Mouse (Mus musculus) bone marrow, adult 2 months (tissue): ENCODE measurements around the gene Jph2. TPM values are rescaled to one million over a fixed set of nuclear protein-coding genes. Genes with fewer than 3 reads are reported as not detected.

Experiments used
- H3K27ac ChIP-seq: fragments of 200-500 bp; 2 replicates; pipeline ENCODE4 v1.5.1; 2012; ENCODE audit warnings: low read depth, mild to moderate bottlenecking, control low read depth, inconsistent platforms, low read length; ENCODE audit not compliant: control insufficient read depth, poor library complexity, insufficient read depth
- H3K4me1 ChIP-seq: fragments of 200-500 bp; 2 replicates; pipeline ENCODE4 v1.6.1; 2011; ENCODE audit warnings: low read length; ENCODE audit not compliant: control insufficient read depth, insufficient read depth
- H3K4me3 ChIP-seq: fragments of 200-500 bp; replicated peaks from 2 replicates; pipeline ENCODE3; 2011; ENCODE audit warnings: mild to moderate bottlenecking, low read depth, low read length, control low read depth; ENCODE audit not compliant: control insufficient read depth
- CTCF ChIP-seq: fragments of 200-500 bp; IDR thresholded peaks from 2 replicates; pipeline ENCODE4 v1.5.1; 2011; ENCODE audit warnings: low read length, control low read depth; ENCODE audit not compliant: control insufficient read depth, insufficient read depth
- POLR2A ChIP-seq: fragments of 200-500 bp; IDR thresholded peaks from 2 replicates; pipeline ENCODE4 v1.6.1; 2011; ENCODE audit warnings: low read depth, mild to moderate bottlenecking, control low read depth, low read length, borderline replicate concordance; ENCODE audit not compliant: control insufficient read depth
- WGBS: fragments of 180-500 bp; shearing (Covaris S2); methylation state at CpG from one replicate; pipeline ENCODE4 v1.1.7; 2018; 5-methylcytosine and 5-hydroxymethylcytosine counted together
- polyA plus RNA-seq: library from polyadenylated mRNA; stranded (reverse); fragments of >200 nt; gene quantifications from 2 replicates; pipeline ENCODE4 v1.2.4, GENCODE M21; 2011; ENCODE audit warnings: low replicate concordance; ENCODE audit not compliant: missing spikeins, insufficient read depth, insufficient read length

The Jph2 gene
- polyA plus RNA-seq, 1 experiment, result not detected

DNA sequence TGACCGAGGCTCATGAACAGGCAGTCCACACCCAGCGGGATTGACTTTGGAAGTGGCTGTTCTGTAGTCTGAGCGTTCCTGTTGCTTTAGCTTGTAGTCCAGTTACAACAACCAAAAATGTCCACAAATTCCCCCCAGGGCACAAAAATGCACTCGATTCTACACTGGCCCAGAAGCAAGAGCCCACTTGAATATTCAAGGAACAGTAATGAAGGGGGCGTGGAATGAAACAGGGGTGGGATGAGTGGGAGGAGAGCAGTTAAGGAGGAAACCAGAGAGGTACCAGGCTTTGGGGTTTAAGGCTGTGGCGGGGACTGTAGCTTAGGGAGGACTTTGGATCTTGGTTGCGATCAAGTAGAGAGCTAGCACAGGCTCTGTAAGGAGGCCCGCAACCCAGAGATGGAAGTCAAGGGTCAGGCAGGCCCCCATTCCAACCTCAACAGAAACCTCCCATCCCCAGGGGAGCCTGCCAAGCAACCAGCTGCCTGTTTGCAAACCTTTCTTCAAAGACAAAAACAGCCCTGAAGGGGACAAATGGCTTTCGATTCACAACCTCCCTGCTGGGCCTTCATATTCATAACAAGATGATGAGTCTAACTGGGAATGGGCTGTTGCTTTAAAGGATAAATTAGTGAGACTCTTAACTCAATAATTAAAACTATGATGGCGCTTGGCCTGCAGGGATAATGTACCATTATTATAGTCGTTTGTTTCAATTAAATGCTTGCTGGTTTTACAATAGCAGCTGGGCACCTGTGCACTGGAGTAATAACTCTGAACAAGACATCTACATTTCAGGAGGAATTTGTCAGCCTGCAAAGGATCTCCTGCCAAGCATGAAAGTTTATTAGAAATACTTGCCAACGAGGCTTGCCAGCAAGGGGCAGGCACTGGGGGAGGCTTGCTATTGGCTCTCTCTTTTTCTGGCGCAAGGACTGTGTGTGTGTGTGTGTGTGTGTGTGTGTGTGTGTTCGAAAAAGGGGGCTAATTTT lies 97.4 kb downstream of the Jph2 start:
- Histone ChIP-seq H3K4me1 (no peaks in the 10 kb centered on the region), H3K27ac (no peak overlapping the region), H3K4me3 (no peak overlapping the region)
- TF ChIP-seq POLR2A (no peak), CTCF (no peak)
- 67% methylated on average over 14 of the region's 14 CpGs for WGBS

GRCm38 (mm10) chr2:163296999-163297630 lies 100.7 kb downstream of the Jph2 start:
- TF ChIP-seq POLR2A (no peak), CTCF (no peak)
- Histone ChIP-seq H3K27ac (no peak overlapping the region), H3K4me3 (no peak overlapping the region), H3K4me1 (no peaks in the 10 kb centered on the region)
- WGBS, result 63% methylated on average over 11 of the region's 11 CpGs

GRCm38 (mm10) chr2:163288881-163289379 lies 108.9 kb downstream of the Jph2 start:
- WGBS, result 15% methylated on average over 21 of the region's 21 CpGs
- no peak for TF ChIP-seq POLR2A
- no peak for TF ChIP-seq CTCF

More at GRCm38 (mm10) chr2:163288881-163289379, 108.9 kb downstream of the Jph2 start:
- no peak overlapping the region for H3K4me3 ChIP-seq
- H3K4me1 ChIP-seq, result no peaks in the 10 kb centered on the region
- H3K27ac ChIP-seq, result no peak overlapping the region

Other genes with a start within 250 kb of the Jph2 start
- 0.67 and 1.2 TPM in 2 replicates for gene Tox2, start 194.9 kb downstream of the Jph2 start, polyA plus RNA-seq
- gene Oser1, start 26.7 kb upstream of the Jph2 start, polyA plus RNA-seq, result 34.1 and 70.4 TPM in 2 replicates
- not detected in 2 replicates for gene Gdap1l1, start 40.5 kb upstream of the Jph2 start, polyA plus RNA-seq
- 1.6 and 4.5 TPM in 2 replicates for gene Fitm2, start 74.6 kb upstream of the Jph2 start, polyA plus RNA-seq
- gene R3hdml, start 94.3 kb upstream of the Jph2 start, polyA plus RNA-seq, result not detected in 2 replicates
- 1.1 and 3.0 TPM in 2 replicates for gene Hnf4a, start 108.8 kb upstream of the Jph2 start, polyA plus RNA-seq
- gene Ttpal, start 204.3 kb upstream of the Jph2 start, polyA plus RNA-seq, result 11.5 and 19.8 TPM in 2 replicates
- gene Serinc3, start 247.1 kb upstream of the Jph2 start, polyA plus RNA-seq, result 328 and 366 TPM in 2 replicates